Mouse (Mus musculus) right cerebral cortex, postnatal 14 days (tissue): ENCODE results near the gene Palm.
"Not testable (repeated sequence)": the region's sequence is repeated elsewhere in the genome, so short reads cannot be mapped to it uniquely, and the experiment has no call there.

Source experiments
- DNase-seq: peaks from one replicate; pipeline ENCODE4 v3.0.0; 2022

Gene Palm

GRCm38 (mm10) chr10:79793051-79793737 lies at the start of gene Palm:
Palm (plus strand) TSS chr10:79793572.
- peak; percentile 90 for DNase-seq

GRCm38 (mm10) chr10:79743650-79744365 lies 49.6 kb upstream of the Palm start:
- DNase-seq: no peak

GRCm38 (mm10) chr10:79745411-79745810 lies 48.0 kb upstream of the Palm start:
- no peak for DNase-seq

GRCm38 (mm10) chr10:79745898-79746773 lies 47.2 kb upstream of the Palm start, which contains the start of gene Polrmt:
Polrmt (minus strand) TSS chr10:79746581.
- DNase-seq: peak; percentile 95

GRCm38 (mm10) chr10:79746774-79747151 lies 46.6 kb upstream of the Palm start:
- DNase-seq: peak; percentile 7

GRCm38 (mm10) chr10:79748496-79748895 lies 44.9 kb upstream of the Palm start:
- DNase-seq: peak; percentile 4

- peak; percentile 65 for DNase-seq
These were observed 38.4 kb upstream of the Palm start, which contains the start of gene Fgf22 for GRCm38 (mm10) chr10:79754856-79755516. Fgf22 (plus strand) TSS chr10:79755076.

GRCm38 (mm10) chr10:79755854-79756253 lies 37.5 kb upstream of the Palm start:
- DNase-seq: peak; percentile 3

- peak; percentile 17 for DNase-seq
These were observed 36.7 kb upstream of the Palm start for GRCm38 (mm10) chr10:79756660-79757059.

- not testable (repeated sequence) for DNase-seq
These were observed 33.7 kb upstream of the Palm start for GRCm38 (mm10) chr10:79759675-79760074.

GRCm38 (mm10) chr10:79760603-79761143 lies 32.7 kb upstream of the Palm start:
- peak; percentile 6 for DNase-seq

- DNase-seq: no peak
These were observed 30.5 kb upstream of the Palm start for GRCm38 (mm10) chr10:79762875-79763274.

- DNase-seq: peak; percentile 8
These were observed 29.1 kb upstream of the Palm start for GRCm38 (mm10) chr10:79764234-79764633.

- peak; percentile 4 for DNase-seq
These were observed 28.1 kb upstream of the Palm start for GRCm38 (mm10) chr10:79765228-79765745.

- DNase-seq: peak; percentile 5
These were observed 27.3 kb upstream of the Palm start for GRCm38 (mm10) chr10:79766001-79766507.

GRCm38 (mm10) chr10:79766508-79767325 lies 26.7 kb upstream of the Palm start, which contains the start of gene Rnf126:
Rnf126 (minus strand) TSS chr10:79766952.
- peak; percentile 98 for DNase-seq

- peak; percentile 97 for DNase-seq
These were observed 25.8 kb upstream of the Palm start for GRCm38 (mm10) chr10:79767372-79768244.

- DNase-seq: peak; percentile 70
These were observed 25.0 kb upstream of the Palm start for GRCm38 (mm10) chr10:79768400-79768799.

- no peak for DNase-seq
These were observed 24.0 kb upstream of the Palm start for GRCm38 (mm10) chr10:79769329-79769728.

GRCm38 (mm10) chr10:79772320-79772719 lies 21.1 kb upstream of the Palm start:
- no peak for DNase-seq
